Mouse (Mus musculus): ENCODE measurements around the gene Abca13.
A peak's percentile ranks its signal among the peaks of the same experiment; 100 is the strongest.

DNA sequence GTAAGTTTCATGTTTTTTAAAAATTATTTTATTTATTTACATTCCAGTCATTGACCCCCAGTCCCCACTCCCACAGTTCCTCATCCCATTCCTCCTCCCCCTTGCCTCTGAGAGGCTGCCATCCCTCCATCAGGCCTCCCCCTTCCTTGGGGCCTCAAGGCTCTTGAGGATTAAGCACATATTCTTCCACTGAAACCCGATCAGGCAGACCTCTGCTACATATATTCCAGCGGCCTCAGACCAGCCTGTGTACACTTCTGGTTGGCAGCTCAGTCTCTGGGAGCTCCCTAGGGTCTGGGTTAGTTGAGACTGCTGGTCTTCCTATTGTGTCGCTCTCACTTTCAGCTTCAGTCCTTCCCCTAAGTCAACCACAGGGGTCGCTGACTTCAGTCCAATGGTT is 24.5 kb downstream of the Abca13 start:
- no peak for TF ChIP-seq MXI1 (IDR thresholded peaks at IDR 0.05; ENCODE audit: low read depth, low read length)
- TF ChIP-seq CTCF (conservative IDR thresholded peaks at IDR 0.05 in 1 of 2, IDR thresholded peaks at IDR 0.05 in 1 of 2; ENCODE audit: low read depth in 2 of 2, low read length in 2 of 2), result peak in 1 of 2 experiments; percentile 7; a peak in 1 of 4 replicates
- TF ChIP-seq POLR2A (IDR thresholded peaks at IDR 0.05; ENCODE audit: low read depth, low read length), result no peak
- no peak for TF ChIP-seq EP300 (IDR thresholded peaks at IDR 0.05; ENCODE audit: low read length)
- no peak for TF ChIP-seq ETS1 (conservative IDR thresholded peaks at IDR 0.05; ENCODE audit: low read depth, low read length)
- TF ChIP-seq UBTF (IDR thresholded peaks at IDR 0.05; ENCODE audit: low read depth, low read length), result no peak
- TF ChIP-seq ZC3H11A (IDR thresholded peaks at IDR 0.05; ENCODE audit: low read depth, low read length), result no peak
- no peak for TF ChIP-seq SIN3A (IDR thresholded peaks at IDR 0.05; ENCODE audit: low read length)
- TF ChIP-seq E2F4 (IDR thresholded peaks at IDR 0.05; ENCODE audit: insufficient replicate concordance, low read depth, low read length), result no peak

Data from CH12.LX (cell line).